Comparison of ENCODE assay signal across 8 mouse cellular contexts in genomic region chr12:106310171-106310570, GRCm38 (mm10).
DNase-seq lines count a peak whose midpoint lies in the region; ATAC-seq and TF ChIP-seq lines count a peak whose summit lies in the region.

No protein-coding gene starts in this region.

- no peak for TF ChIP-seq CTCF in kidney, postnatal 0 days (IDR thresholded peaks at IDR 0.05; ENCODE audit: low read depth)

- H3K9me3 ChIP-seq in kidney, postnatal 0 days (replicated peaks; ENCODE audit: low read length), result no peaks in the 10 kb centered on the region
- H3K9me3 ChIP-seq in embryonic facial prominence, embryonic 14.5 days (ENCODE audit: control insufficient read depth, low read length), result no peaks in the 10 kb centered on the region
- H3K9me3 ChIP-seq in limb, embryonic 10.5 days (replicated peaks), result no peaks in the 10 kb centered on the region
- H3K9me3 ChIP-seq in stomach, embryonic 14.5 days (ENCODE audit: control insufficient read depth, low read depth, low read length), result no peaks in the 10 kb centered on the region

- ATAC-seq in kidney, postnatal 0 days (replicated peaks; ENCODE audit: low FRiP score, low read depth), result no peak
- no peak for ATAC-seq in embryonic facial prominence, embryonic 14.5 days (ENCODE audit: low read depth)
- ATAC-seq in stomach, embryonic 14.5 days (ENCODE audit: insufficient number of reproducible peaks, insufficient read depth, low FRiP score, low read depth), result no peak

- H3K4me2 ChIP-seq in kidney, postnatal 0 days (ENCODE audit: low read length), result peak overlapping the region; percentile 62
- H3K4me2 ChIP-seq in embryonic facial prominence, embryonic 14.5 days (ENCODE audit: low read depth, low read length), result peak overlapping the region; percentile 81
- H3K4me2 ChIP-seq in stomach, embryonic 14.5 days (replicated peaks; ENCODE audit: low read depth, low read length), result peak overlapping the region; percentile 55

- H3K27ac ChIP-seq in kidney, postnatal 0 days, result no peak overlapping the region
- no peak overlapping the region for H3K27ac ChIP-seq in embryonic facial prominence, embryonic 14.5 days (replicated peaks; ENCODE audit: low read depth, low read length)
- H3K27ac ChIP-seq in limb, embryonic 10.5 days, result no peak overlapping the region
- H3K27ac ChIP-seq in stomach, embryonic 14.5 days (ENCODE audit: low read length), result no peak overlapping the region

- H3K36me3 ChIP-seq in kidney, postnatal 0 days (ENCODE audit: insufficient read depth, low read length), result no peaks in the 10 kb centered on the region
- no peaks in the 10 kb centered on the region for H3K36me3 ChIP-seq in embryonic facial prominence, embryonic 14.5 days (ENCODE audit: control insufficient read depth, insufficient read depth, low read length)
- H3K36me3 ChIP-seq in limb, embryonic 10.5 days, result no peaks in the 10 kb centered on the region
- no peaks in the 10 kb centered on the region for H3K36me3 ChIP-seq in stomach, embryonic 14.5 days (ENCODE audit: control insufficient read depth, insufficient read depth, low read length)

- DNase-seq in kidney, postnatal 0 days (ENCODE audit: low spot score), result no peak
- DNase-seq in kidney, postnatal 36 days, result no peak
- DNase-seq in embryonic facial prominence, embryonic 14.5 days (ENCODE audit: low spot score), result no peak
- no peak for DNase-seq in limb, embryonic 10.5 days (ENCODE audit: low spot score)
- no peak for DNase-seq in layer of hippocampus, postnatal 10 days (ENCODE audit: low spot score in 2 of 2)
- DNase-seq in Muller cell, postnatal 12 days (ENCODE audit: inconsistent ontology term), result no peak
- no peak for DNase-seq in cerebellum, adult 11 months

- H3K4me1 ChIP-seq in kidney, postnatal 0 days (replicated peaks; ENCODE audit: insufficient read depth, low read length), result 0 out of 2 replicates have a peak, but pooled peaks cover 3% of the 10 kb centered on the region
- H3K4me1 ChIP-seq in embryonic facial prominence, embryonic 14.5 days (ENCODE audit: control insufficient read depth, insufficient read depth, low read length), result peaks cover 4% of the 10 kb centered on the region; the same call in 1 of the 2 replicates
- H3K4me1 ChIP-seq in limb, embryonic 10.5 days, result peaks cover 23% of the 10 kb centered on the region
- no peaks in the 10 kb centered on the region for H3K4me1 ChIP-seq in stomach, embryonic 14.5 days (ENCODE audit: control insufficient read depth, insufficient read depth, low read length)

- WGBS in kidney, postnatal 0 days, result 58% methylated on average over 6 of the region's 6 CpGs
- WGBS in embryonic facial prominence, embryonic 14.5 days, result 44% methylated on average over 6 of the region's 6 CpGs
- WGBS in limb, embryonic 10.5 days, result 43% methylated on average over 6 of the region's 6 CpGs
- 49% methylated on average over 6 of the region's 6 CpGs for WGBS in stomach, embryonic 14.5 days

- no peaks in the 10 kb centered on the region for H3K27me3 ChIP-seq in kidney, postnatal 0 days (ENCODE audit: insufficient read depth, low read length)
- H3K27me3 ChIP-seq in embryonic facial prominence, embryonic 14.5 days (replicated peaks; ENCODE audit: control insufficient read depth, insufficient read depth, low read length), result peaks cover 6% of the 10 kb centered on the region; the same call in 1 of the 2 replicates
- H3K27me3 ChIP-seq in limb, embryonic 10.5 days (ENCODE audit: low read depth, poor library complexity, severe bottlenecking), result peaks cover 28% of the 10 kb centered on the region
- no peaks in the 10 kb centered on the region for H3K27me3 ChIP-seq in stomach, embryonic 14.5 days (ENCODE audit: control insufficient read depth, insufficient read depth, low read length)

- H3K9ac ChIP-seq in kidney, postnatal 0 days (ENCODE audit: low read depth, low read length), result no peak overlapping the region
- H3K9ac ChIP-seq in embryonic facial prominence, embryonic 14.5 days (ENCODE audit: low read depth, low read length), result no peak overlapping the region
- H3K9ac ChIP-seq in stomach, embryonic 14.5 days (replicated peaks; ENCODE audit: low read depth, low read length), result no peak overlapping the region

- peak overlapping the region; percentile 36; the same call in 1 of the 2 replicates for H3K4me3 ChIP-seq in kidney, postnatal 0 days (replicated peaks; ENCODE audit: low read depth, low read length)
- H3K4me3 ChIP-seq in embryonic facial prominence, embryonic 14.5 days (ENCODE audit: low read depth, low read length), result peak overlapping the region; percentile 45
- H3K4me3 ChIP-seq in limb, embryonic 10.5 days, result peak overlapping the region; percentile 59
- H3K4me3 ChIP-seq in stomach, embryonic 14.5 days (ENCODE audit: low read depth, low read length), result no peak overlapping the region
